Mouse (Mus musculus) thymus, postnatal 0 days (tissue): ENCODE measurements at regions not wholly inside any gene's neighbourhood (a gene's known extent, or its start where the extent isn't known, plus 50 kb on each side); places are given as distances from the start of the nearest gene placed in this dataset.

ENCODE experiments used
- DNase-seq: peaks from one replicate; pipeline ENCODE4 v3.0.0-alpha.2; 2015; ENCODE audit warnings: low spot score

GRCm38 (mm10) chr12:119028161-119028560, 61.9 kb upstream of the Abcb5 start:
- no peak for DNase-seq

- DNase-seq: no peak
Measured at GRCm38 (mm10) chr12:119027701-119028100, 61.5 kb upstream of the Abcb5 start.

GRCm38 (mm10) chr12:119026311-119026710, 60.1 kb upstream of the Abcb5 start:
- peak; percentile 39 for DNase-seq

- no peak for DNase-seq
Measured at GRCm38 (mm10) chr12:119024063-119024462, 57.8 kb upstream of the Abcb5 start.
